Mouse (Mus musculus): ENCODE measurements at regions not wholly inside any gene's neighbourhood (a gene's known extent, or its start where the extent isn't known, plus 50 kb on each side); places are given as distances from the start of the nearest gene placed in this dataset.

DNA sequence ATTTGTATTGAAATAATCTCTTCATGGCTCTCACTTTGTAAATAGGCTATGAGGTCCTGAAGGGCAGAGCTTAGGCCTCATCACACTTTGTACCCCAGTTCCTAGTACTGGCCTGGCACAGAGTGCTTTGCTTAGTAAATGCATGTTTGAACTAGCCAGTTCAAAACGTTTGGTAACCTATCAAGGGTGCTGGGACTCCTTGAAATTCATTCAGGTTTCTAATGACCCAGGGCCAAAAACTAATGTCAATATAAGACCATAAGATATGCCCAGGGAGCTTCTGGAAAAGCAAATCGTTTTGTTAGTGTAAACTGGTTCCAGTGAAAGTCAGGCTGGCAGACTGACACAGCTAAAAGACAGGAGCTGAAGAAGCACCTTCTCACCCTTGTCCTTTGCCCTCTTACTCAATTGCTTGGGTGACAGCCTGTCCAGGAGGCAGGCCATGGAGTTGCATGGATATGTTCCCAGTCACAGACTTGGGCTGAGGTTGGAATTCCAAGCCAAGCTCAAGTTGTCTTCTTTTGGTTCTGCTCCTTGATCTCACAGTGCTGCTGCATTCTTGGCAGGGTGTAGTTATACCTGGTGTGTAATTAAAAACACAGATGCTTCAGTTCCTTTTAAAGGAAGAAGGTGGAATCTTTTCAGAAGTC is 96.9 kb upstream of the Ar start:
- peaks cover 24% of the 10 kb centered on the region for H3K27me3 ChIP-seq
- DNase-seq (ENCODE audit: low read depth, low spot score) = no peak
- no peak for ATAC-seq
- in situ Hi-C loops (cut with MboI; ENCODE audit: low pct_unique_long_range_greater_than_20kb) = no loop called here
- ChIA-PET CTCF (interaction anchor here (0.7 to 1.4 kb wide), 2 partner anchors 12 kb away, joined by 3 read pairs; no protein-coding TSS in a partner anchor), POLR2A (no interaction called here)
- no peak for TF ChIP-seq CTCF (IDR thresholded peaks at IDR 0.05)

DNA sequence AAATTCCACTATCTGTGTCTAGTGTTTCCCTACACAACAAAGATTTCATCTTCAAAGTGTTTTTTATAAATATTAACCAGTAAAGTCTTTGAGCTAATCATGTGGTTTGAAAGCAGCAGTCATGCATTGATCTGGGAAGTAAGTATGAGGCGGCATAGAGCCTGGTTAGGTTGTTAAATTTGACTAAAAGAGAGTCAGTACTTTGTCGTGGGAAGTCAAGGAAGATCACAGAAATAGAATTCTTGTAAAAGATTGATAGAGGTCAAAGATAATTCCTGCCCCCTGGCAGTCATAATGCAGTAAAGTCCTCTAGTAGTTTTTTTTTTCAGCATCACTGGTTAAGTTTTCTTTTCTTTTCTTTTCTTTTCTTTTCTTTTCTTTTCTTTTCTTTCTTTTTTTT is 95.8 kb upstream of the Ar start:
- CTCF ChIA-PET = no interaction called here
- DNase-seq (ENCODE audit: low read depth, low spot score) = no peak
- ATAC-seq = no peak
- TF ChIP-seq CTCF (IDR thresholded peaks at IDR 0.05) = no peak
- peaks cover 36% of the 10 kb centered on the region for H3K27me3 ChIP-seq
- in situ Hi-C loops (cut with MboI; ENCODE audit: low pct_unique_long_range_greater_than_20kb) = no loop called here
- POLR2A ChIA-PET = no interaction called here
